Mouse (Mus musculus) neural tube, embryonic 11.5 days (tissue): ENCODE results near the gene Mrpl43. TPM values are rescaled to one million over a fixed set of nuclear protein-coding genes. Genes with fewer than 3 reads are reported as not detected.

Experiments used
- ATAC-seq: fragments of 200-750 bp; cut with Nextera tagmentation; 2 replicates; pipeline ENCODE4 v1.8.0; 2017; ENCODE audit warnings: moderate number of reproducible peaks, mild to moderate bottlenecking, moderate TSS enrichment, moderate library complexity; ENCODE audit not compliant: insufficient read depth, low FRiP score, low TSS enrichment
- DNase-seq: peaks from one replicate; pipeline ENCODE4 v3.0.0-alpha.2; 2015; ENCODE audit warnings: low spot score
- H3K27ac ChIP-seq: fragments of 300-500 bp; sonication (generic); 2 replicates; pipeline ENCODE4 v1.5.1; 2014; ENCODE audit warnings: low read depth, mild to moderate bottlenecking, low read length
- H3K27me3 ChIP-seq: fragments of 300-500 bp; sonication (generic); 2 replicates; pipeline ENCODE4 v1.6.1; 2014; ENCODE audit warnings: mild to moderate bottlenecking, low read length, mixed read lengths; ENCODE audit not compliant: control insufficient read depth, insufficient read depth
- H3K36me3 ChIP-seq: fragments of 300-500 bp; sonication (generic); 2 replicates; pipeline ENCODE4 v1.6.1; 2014; ENCODE audit warnings: mild to moderate bottlenecking, low read length, moderate library complexity, mixed read lengths; ENCODE audit not compliant: control insufficient read depth, insufficient read depth
- H3K4me1 ChIP-seq: fragments of 300-500 bp; sonication (generic); 2 replicates; pipeline ENCODE4 v1.6.1; 2014; ENCODE audit warnings: low read length, mixed read lengths; ENCODE audit not compliant: control insufficient read depth, insufficient read depth
- H3K4me2 ChIP-seq: fragments of 300-500 bp; sonication (generic); 2 replicates; pipeline ENCODE4 v1.6.1; 2014; ENCODE audit warnings: low read depth, mild to moderate bottlenecking, moderate library complexity
- H3K4me3 ChIP-seq: fragments of 300-500 bp; sonication (generic); 2 replicates; pipeline ENCODE4 v1.5.1; 2014; ENCODE audit warnings: low read depth, low read length
- H3K9ac ChIP-seq: fragments of 300-500 bp; sonication (generic); 2 replicates; pipeline ENCODE4 v1.6.1; 2014; ENCODE audit warnings: mild to moderate bottlenecking, low read length
- H3K9me3 ChIP-seq: fragments of 300-500 bp; sonication (generic); 2 replicates; pipeline ENCODE4 v1.6.1; 2016; ENCODE audit warnings: low read length; ENCODE audit not compliant: control insufficient read depth
- WGBS: fragments of 180-500 bp; shearing (Covaris S2); extraction: QIAGEN DNeasy Blood & Tissue Kit; methylation state at CpG from one replicate; pipeline ENCODE4 v1.1.7; 2014; 5-methylcytosine and 5-hydroxymethylcytosine counted together
- polyA plus RNA-seq: library from polyadenylated mRNA; unstranded; fragments of >200 nt; fragmentation: Nextera tagmentation; extraction: Ambion mirVana; gene quantifications from 2 replicates; pipeline ENCODE4 v1.2.1, GENCODE M21; 2014

The Mrpl43 gene
- polyA plus RNA-seq, 1 experiment from 2014 or later, result 65.3 TPM

DNA sequence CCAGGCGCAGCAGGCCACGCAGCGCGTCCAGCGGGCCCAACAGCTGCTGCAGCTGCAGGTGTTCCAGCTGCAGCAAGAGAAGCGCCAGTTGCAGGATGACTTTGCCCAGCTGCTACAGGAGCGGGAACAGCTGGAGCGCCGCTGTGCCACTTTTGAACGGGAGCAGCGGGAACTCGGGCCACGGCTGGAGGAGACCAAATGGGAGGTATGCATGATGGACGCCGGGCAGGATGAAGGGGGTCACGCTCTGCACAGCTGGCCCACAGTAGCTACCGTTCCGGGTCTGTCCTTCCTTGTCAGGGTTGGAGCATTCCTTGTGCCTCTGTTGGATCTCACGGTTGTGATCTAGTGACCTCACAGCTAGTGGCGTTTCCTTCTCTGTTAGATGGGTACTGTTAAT, 18.5 kb upstream of the Mrpl43 start:
- ATAC-seq (no peak), DNase-seq (no peak)

DNA sequence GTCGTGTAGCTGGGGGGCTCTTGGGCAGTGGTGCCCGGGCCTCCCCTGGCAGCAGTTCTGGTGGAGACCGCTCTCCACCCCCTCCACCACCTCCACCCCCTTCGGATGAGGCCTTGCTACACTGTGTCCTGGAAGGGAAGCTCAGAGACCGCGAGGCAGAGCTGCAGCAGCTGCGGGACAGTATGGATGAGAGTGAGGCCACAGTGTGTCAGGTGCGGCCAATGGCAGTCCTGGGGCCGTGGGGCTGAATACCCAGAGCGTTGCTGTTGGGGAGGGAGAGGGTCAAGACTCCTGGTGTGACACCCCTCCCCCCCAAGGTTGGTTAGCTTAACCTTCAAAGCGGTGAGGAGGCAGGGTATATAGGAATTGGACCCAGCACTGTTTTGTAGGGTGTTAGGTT, 17.8 kb upstream of the Mrpl43 start:
- Histone ChIP-seq H3K4me1 (peaks cover 24% of the 10 kb centered on the region), H3K9ac (no peak overlapping the region)

More for the DNA sequence above, 18.5 kb upstream of the Mrpl43 start:
- Histone ChIP-seq H3K27me3 (no peaks in the 10 kb centered on the region), H3K9ac (no peak overlapping the region), H3K9me3 (no peaks in the 10 kb centered on the region), H3K36me3 (peaks cover 35% of the 10 kb centered on the region), H3K27ac (no peak overlapping the region), H3K4me1 (peaks cover 19% of the 10 kb centered on the region), H3K4me3 (no peak overlapping the region), H3K4me2 (no peak overlapping the region)
- 85% methylated on average over 20 of the region's 20 CpGs for WGBS

DNA sequence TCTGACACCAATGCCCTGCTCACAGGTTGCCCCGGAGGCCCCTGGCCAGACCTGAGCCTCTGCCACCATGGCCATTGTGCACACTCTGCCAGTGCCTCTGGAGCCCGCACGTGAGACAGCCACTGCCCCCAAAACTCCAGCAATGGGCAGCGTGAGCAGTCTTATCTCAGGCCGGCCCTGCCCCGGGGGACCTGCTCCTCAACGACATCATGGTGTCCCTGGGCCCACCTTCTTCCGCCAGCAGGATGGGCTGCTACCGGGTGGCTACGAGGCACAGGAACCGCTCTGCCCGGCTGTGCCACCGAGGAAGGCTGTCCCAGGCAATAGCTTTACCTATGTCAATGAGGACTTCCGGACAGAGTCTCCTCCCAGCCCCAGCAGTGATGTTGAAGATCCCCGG, 15.1 kb upstream of the Mrpl43 start:
- Histone ChIP-seq H3K4me2 (no peak overlapping the region), H3K27me3 (no peaks in the 10 kb centered on the region), H3K36me3 (peaks cover 29% of the 10 kb centered on the region), H3K9me3 (no peaks in the 10 kb centered on the region), H3K4me3 (no peak overlapping the region), H3K4me1 (peaks cover 25% of the 10 kb centered on the region), H3K27ac (no peak overlapping the region), H3K9ac (no peak overlapping the region)
- 95% methylated on average over 15 of the region's 15 CpGs for WGBS
- ATAC-seq (no peak), DNase-seq (no peak)

More for the DNA sequence above, 17.8 kb upstream of the Mrpl43 start:
- H3K27ac ChIP-seq, result 0 out of 2 replicates have a peak overlapping the region, but pooled peaks have one; percentile 20
- peaks cover 35% of the 10 kb centered on the region for H3K36me3 ChIP-seq
- H3K4me2 ChIP-seq, result no peak overlapping the region
- DNase-seq, result no peak
- no peak overlapping the region for H3K4me3 ChIP-seq
- WGBS, result 84% methylated on average over 11 of the region's 11 CpGs
- H3K9me3 ChIP-seq, result no peaks in the 10 kb centered on the region
- no peak for ATAC-seq
- no peaks in the 10 kb centered on the region for H3K27me3 ChIP-seq

DNA sequence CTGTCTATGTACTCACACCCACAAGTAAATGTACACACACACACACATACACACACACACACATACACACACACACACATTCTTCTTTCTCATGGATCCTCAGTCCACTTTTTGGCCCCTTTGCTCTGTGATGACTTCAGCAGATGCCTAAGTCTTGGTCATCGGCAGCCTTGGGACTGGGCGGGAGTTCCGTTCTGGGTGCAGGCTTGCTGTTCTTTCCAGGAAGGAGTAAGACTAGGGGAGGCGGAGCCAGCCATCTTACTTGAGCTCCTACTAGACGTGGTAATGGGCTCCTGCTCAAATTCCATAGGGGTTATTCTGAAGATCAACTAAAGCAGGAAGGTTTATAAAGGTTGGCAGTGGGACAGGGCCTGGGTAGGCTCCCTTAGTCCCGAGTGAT, 14.1 kb upstream of the Mrpl43 start:
- no peak for DNase-seq
- H3K4me2 ChIP-seq, result 0 out of 2 replicates have a peak overlapping the region, but pooled peaks have one; percentile 10

DNA sequence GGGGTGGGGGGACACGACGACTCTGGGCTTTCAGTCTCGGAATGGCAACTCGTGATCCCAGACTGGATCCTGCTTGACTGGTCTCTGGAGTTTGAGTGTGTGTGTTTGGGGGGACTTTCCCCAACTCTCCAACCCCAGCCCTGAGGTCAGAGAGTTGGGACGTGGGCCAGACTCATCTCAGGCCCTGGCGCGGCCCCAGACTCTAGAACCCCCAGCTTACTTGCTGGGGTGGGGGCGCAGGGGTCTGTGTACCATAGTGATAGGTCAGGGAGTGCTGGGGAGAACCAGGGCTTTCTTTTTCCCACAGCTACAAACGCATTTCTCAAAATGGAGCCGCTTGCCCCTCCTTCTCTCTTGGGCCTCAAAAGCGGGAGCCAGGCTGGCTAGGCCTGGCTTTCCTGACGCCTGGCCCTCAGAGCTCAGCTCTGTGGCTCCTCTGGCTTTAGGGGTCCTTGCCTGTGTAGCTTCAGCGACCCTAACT, 12.1 kb upstream of the Mrpl43 start:
- Histone ChIP-seq H3K27ac (peak overlapping the region; percentile 93), H3K4me3 (peak overlapping the region; percentile 81), H3K27me3 (no peaks in the 10 kb centered on the region), H3K4me2 (peak overlapping the region; percentile 87), H3K9ac (peak overlapping the region; percentile 94), H3K36me3 (peaks cover 7% of the 10 kb centered on the region), H3K4me1 (peaks cover 35% of the 10 kb centered on the region), H3K9me3 (no peaks in the 10 kb centered on the region)
- DNase-seq (peak; percentile 43), ATAC-seq (no peak)
- under 1% methylated on average over 12 of the region's 13 CpGs for WGBS

More for the DNA sequence above, 14.1 kb upstream of the Mrpl43 start:
- no peaks in the 10 kb centered on the region for H3K9me3 ChIP-seq
- H3K36me3 ChIP-seq, result peaks cover 20% of the 10 kb centered on the region
- no peak overlapping the region for H3K4me3 ChIP-seq
- no peak for ATAC-seq
- no peak overlapping the region for H3K9ac ChIP-seq
- no peaks in the 10 kb centered on the region for H3K27me3 ChIP-seq
- peaks cover 33% of the 10 kb centered on the region for H3K4me1 ChIP-seq
- H3K27ac ChIP-seq, result no peak overlapping the region
- 59% methylated on average over 6 of the region's 6 CpGs for WGBS

DNA sequence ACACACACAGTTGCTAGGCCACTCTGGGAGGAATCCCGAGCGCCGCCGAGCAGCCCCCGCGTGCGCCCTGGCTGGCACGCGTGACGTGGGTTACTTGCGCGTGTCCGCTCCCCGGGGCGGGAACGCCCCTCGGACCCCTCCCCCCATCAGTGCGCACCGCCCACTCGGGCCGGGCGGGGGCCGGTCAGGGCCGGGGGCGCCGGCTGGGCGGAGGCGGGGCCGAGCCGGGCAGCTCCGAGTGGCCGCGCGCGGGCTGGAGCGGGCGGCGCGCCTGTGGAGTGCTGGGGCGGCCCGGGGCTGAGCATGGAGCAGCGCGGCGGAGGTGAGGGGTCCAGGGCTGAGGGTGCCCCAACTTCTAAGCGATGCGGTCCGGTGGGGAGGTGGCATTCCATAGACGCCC, 11.7 kb upstream of the Mrpl43 start:
- H3K4me1 ChIP-seq, result peaks cover 35% of the 10 kb centered on the region
- DNase-seq (peak; percentile 91), ATAC-seq (peak; percentile 48)
- WGBS, result under 1% methylated on average over 31 of the region's 48 CpGs
- H3K4me3 ChIP-seq, result peak overlapping the region; percentile 81
- H3K36me3 ChIP-seq, result peaks cover 6% of the 10 kb centered on the region
- no peaks in the 10 kb centered on the region for H3K27me3 ChIP-seq
- H3K9me3 ChIP-seq, result no peaks in the 10 kb centered on the region
- H3K27ac ChIP-seq, result peak overlapping the region; percentile 93
- H3K9ac ChIP-seq, result peak overlapping the region; percentile 94
- peak overlapping the region; percentile 87 for H3K4me2 ChIP-seq

DNA sequence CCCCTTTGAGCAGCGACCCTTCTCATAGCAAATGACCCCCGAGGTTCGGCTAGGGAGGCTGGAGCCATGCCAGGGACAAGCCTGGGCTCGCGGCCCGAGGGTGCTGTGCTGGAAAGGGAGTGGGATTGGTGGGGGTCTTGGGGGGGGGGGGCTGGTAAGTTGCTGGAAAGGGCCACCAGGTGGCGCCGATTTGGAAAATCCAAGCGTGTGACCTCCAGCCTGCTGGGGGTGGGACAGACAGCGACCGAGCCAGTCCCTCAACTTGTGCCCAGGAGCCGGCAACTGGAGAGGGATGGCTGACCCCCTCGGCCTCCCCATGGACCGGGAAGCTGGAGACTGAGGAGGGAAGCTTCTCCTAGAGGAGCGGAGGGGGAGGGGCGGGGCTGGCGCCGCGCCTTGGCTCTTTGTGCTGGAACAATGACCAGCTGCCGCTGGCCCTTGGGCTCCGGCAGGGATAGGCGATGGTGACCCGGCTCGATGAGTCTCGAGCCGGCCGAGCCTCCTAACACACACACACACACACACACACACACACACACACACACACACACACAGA, 11.1 kb upstream of the Mrpl43 start:
- H3K36me3 ChIP-seq, result peaks cover 4% of the 10 kb centered on the region
- WGBS, result 0% methylated on average over 17 of the region's 27 CpGs
- no peaks in the 10 kb centered on the region for H3K27me3 ChIP-seq
- peak overlapping the region; percentile 94 for H3K9ac ChIP-seq
- no peaks in the 10 kb centered on the region for H3K9me3 ChIP-seq
- H3K4me1 ChIP-seq, result peaks cover 35% of the 10 kb centered on the region
- H3K27ac ChIP-seq, result peak overlapping the region; percentile 93
- DNase-seq (peak; percentile 89), ATAC-seq (peak; percentile 70)
- H3K4me2 ChIP-seq, result peak overlapping the region; percentile 87
- peak overlapping the region; percentile 81 for H3K4me3 ChIP-seq

DNA sequence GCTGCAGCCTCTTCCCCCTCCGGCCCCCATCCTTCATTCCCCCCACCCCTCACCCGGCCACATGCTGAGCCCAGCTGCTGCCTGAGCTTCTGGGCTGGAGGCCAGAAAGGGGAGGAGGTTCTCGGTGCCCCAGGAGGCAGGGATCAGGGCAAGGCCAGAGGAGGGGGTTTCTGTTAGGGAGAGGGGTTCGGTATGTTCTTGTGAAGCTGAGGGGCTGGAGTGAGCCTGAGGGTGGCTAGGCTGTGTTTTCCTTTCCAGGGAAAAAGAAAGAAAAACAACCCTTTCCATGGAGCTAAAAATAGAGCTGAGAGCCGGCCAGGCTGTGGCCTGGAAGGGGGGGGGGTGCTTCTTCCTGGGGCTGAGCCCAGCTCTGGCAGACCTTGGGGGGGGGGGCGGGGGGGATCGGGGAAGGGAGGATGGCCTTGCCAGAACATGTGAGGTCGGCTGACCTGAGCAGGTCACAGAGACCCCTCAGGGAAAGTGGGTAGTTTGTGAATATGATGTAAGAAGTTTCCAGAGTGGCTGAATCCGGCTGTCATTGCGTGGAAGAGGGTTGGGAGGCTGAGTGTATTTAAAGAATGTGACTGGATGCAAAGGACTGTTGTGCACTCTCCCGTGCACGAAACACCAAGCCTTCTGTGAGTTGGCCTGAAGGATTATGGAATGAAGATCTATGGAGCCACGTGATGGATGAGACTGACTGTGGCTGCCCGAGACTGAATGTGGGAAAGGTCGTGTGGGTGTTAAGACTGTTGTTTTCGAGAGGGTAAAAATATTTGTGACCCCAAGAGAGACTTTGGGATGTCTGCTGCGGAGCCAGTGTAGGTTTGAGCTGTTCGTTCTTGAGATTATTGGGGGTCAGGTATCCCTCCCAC, 10.3 kb upstream of the Mrpl43 start:
- peak overlapping the region; percentile 81 for H3K4me3 ChIP-seq
- peaks cover 35% of the 10 kb centered on the region for H3K4me1 ChIP-seq
- DNase-seq (peak; percentile 86), ATAC-seq (peak; percentile 49; the same call in 1 of the 2 replicates)
- under 1% methylated on average over 16 of the region's 18 CpGs for WGBS
- peak overlapping the region; percentile 87 for H3K4me2 ChIP-seq
- H3K9ac ChIP-seq, result peak overlapping the region; percentile 94
- H3K36me3 ChIP-seq, result peaks cover 4% of the 10 kb centered on the region
- H3K9me3 ChIP-seq, result no peaks in the 10 kb centered on the region
- H3K27me3 ChIP-seq, result no peaks in the 10 kb centered on the region
- peak overlapping the region; percentile 93 for H3K27ac ChIP-seq
